Comparison of ENCODE assay signal across 17 mouse cellular contexts in the genomic region with DNA sequence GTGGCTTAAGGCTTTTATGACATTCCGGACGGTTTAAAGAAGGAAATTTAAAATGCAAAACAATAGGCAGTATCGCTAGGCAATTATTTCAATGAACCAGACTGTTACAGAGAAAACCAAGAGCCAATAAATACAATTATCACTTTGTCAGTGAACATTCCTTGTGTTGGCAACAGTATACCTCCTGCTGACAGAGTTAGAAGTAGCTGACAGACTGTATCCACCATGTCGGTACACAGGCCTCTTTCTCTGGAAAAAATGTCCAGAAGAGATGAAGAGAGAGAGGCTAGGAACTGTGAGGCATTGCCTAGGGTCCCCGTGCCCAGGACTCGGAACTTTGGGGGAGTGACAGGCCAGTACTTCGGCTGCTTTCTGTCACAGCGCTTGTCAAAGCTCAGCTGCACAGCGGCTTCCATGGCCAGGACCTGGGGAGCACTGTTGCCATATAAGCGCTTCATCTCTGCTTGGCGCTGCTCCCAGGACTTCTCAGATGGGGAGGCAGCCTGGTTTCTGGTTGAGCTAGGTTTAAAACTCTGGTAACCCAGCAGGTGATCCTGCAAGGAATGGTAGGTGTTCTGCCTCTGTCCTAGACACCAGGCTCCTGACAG.
DNase-seq lines count a peak whose midpoint lies in the region; ATAC-seq lines count a peak whose summit lies in the region.
"Had no signal": no experiment of that assay in that cellular context is flagged by ENCODE, and none has a peak within 500 bp of the region (broad histone marks: within the 10 kb centered on the region; RNA-seq: fewer than 3 reads in every experiment).

No protein-coding gene starts in this region.

- no peak overlapping the region for H3K4me2 ChIP-seq in forebrain, embryonic 14.5 days (ENCODE audit: low read length)
- H3K4me2 ChIP-seq in forebrain, embryonic 11.5 days (ENCODE audit: low read depth, low read length, severe bottlenecking), result no peak overlapping the region
- H3K4me2 ChIP-seq: embryonic facial prominence, embryonic 12.5 days; heart, embryonic 13.5 days; hindbrain, embryonic 15.5 days; liver, embryonic 11.5 days; midbrain, embryonic 11.5 days had no signal

- H3K9me3 ChIP-seq in forebrain, embryonic 14.5 days (replicated peaks; ENCODE audit: control insufficient read depth, low read length), result no peaks in the 10 kb centered on the region
- no peaks in the 10 kb centered on the region for H3K9me3 ChIP-seq in forebrain, embryonic 11.5 days (ENCODE audit: control insufficient read depth, low read length)
- H3K9me3 ChIP-seq: embryonic facial prominence, embryonic 12.5 days; heart, embryonic 13.5 days; hindbrain, embryonic 15.5 days had no signal

- peak; percentile 55; the same call in 1 of the 2 replicates for ATAC-seq in forebrain, embryonic 14.5 days
- no peak for ATAC-seq in forebrain, embryonic 11.5 days (replicated peaks; ENCODE audit: low FRiP score)

- H3K27ac ChIP-seq in forebrain, embryonic 14.5 days (ENCODE audit: low read depth, low read length), result no peak overlapping the region
- no peak overlapping the region for H3K27ac ChIP-seq in forebrain, embryonic 11.5 days (ENCODE audit: low read depth, low read length)
- H3K27ac ChIP-seq: embryonic facial prominence, embryonic 12.5 days; heart, embryonic 13.5 days; hindbrain, embryonic 15.5 days; macrophage had no signal

- WGBS in forebrain, embryonic 14.5 days, result 68% methylated on average over 11 of the region's 11 CpGs
- WGBS in forebrain, embryonic 11.5 days, result 82% methylated on average over 11 of the region's 11 CpGs

- peak; percentile 36 for DNase-seq in forebrain, embryonic 14.5 days (ENCODE audit: low spot score)
- DNase-seq in forebrain, embryonic 11.5 days (ENCODE audit: low spot score), result no peak
- peak; percentile 19 to 32 for DNase-seq in layer of hippocampus, postnatal 14 days (ENCODE audit: low spot score in 2 of 2)
- DNase-seq in layer of hippocampus, postnatal 25 days (ENCODE audit: extremely low spot score in 1 of 2, low spot score in 1 of 2), result no peak
- peak; percentile 38 to 43 for DNase-seq in cerebellum, adult 18-20 months
- peak; percentile 18 to 24 for DNase-seq in cerebellum, postnatal 36 days
- DNase-seq in thymus, postnatal 36 days, result no peak
- no peak for DNase-seq in heart, adult 8-10 months (ENCODE audit: low spot score)
- DNase-seq: kidney, adult 11 months; kidney, postnatal 10 days; lung, adult 2 months had no signal

- no peak overlapping the region for H3K9ac ChIP-seq in forebrain, embryonic 14.5 days (ENCODE audit: low read length)
- H3K9ac ChIP-seq in forebrain, embryonic 11.5 days (ENCODE audit: low read length), result no peak overlapping the region
- H3K9ac ChIP-seq: embryonic facial prominence, embryonic 12.5 days; heart, embryonic 13.5 days; hindbrain, embryonic 15.5 days had no signal

- H3K27me3 ChIP-seq in forebrain, embryonic 14.5 days (replicated peaks; ENCODE audit: control insufficient read depth, insufficient read depth, low read length), result no peaks in the 10 kb centered on the region
- no peaks in the 10 kb centered on the region for H3K27me3 ChIP-seq in forebrain, embryonic 11.5 days (ENCODE audit: control insufficient read depth, insufficient read depth, low read length)
- H3K27me3 ChIP-seq: embryonic facial prominence, embryonic 12.5 days; hindbrain, embryonic 15.5 days had no signal

- no peaks in the 10 kb centered on the region for H3K4me1 ChIP-seq in forebrain, embryonic 14.5 days (ENCODE audit: control insufficient read depth, insufficient read depth, low read length)
- no peaks in the 10 kb centered on the region for H3K4me1 ChIP-seq in forebrain, embryonic 11.5 days (replicated peaks; ENCODE audit: control insufficient read depth, insufficient read depth, low read length)
- H3K4me1 ChIP-seq: embryonic facial prominence, embryonic 12.5 days; heart, embryonic 13.5 days; hindbrain, embryonic 15.5 days had no signal

- H3K36me3 ChIP-seq in forebrain, embryonic 14.5 days (ENCODE audit: control insufficient read depth, insufficient read depth, low read length), result no peaks in the 10 kb centered on the region
- no peaks in the 10 kb centered on the region for H3K36me3 ChIP-seq in forebrain, embryonic 11.5 days (ENCODE audit: control insufficient read depth, insufficient read depth, low read length)
- H3K36me3 ChIP-seq: embryonic facial prominence, embryonic 12.5 days; heart, embryonic 13.5 days; hindbrain, embryonic 15.5 days had no signal

- H3K4me3 ChIP-seq in forebrain, embryonic 14.5 days (ENCODE audit: low read depth, low read length), result no peak overlapping the region
- no peak overlapping the region for H3K4me3 ChIP-seq in forebrain, embryonic 11.5 days (ENCODE audit: low read depth, low read length)
- H3K4me3 ChIP-seq: embryonic facial prominence, embryonic 12.5 days; heart, embryonic 13.5 days; hindbrain, embryonic 15.5 days had no signal

Comparison
In these comparisons a context has a peak if more than half of its experiments do, and no peak if none do; other contexts are left out.
1. DNase-seq: peak in forebrain, embryonic 14.5 days (single experiment), layer of hippocampus, postnatal 14 days (2 of 2), cerebellum, adult 18-20 months (2 of 2) and cerebellum, postnatal 36 days (2 of 2); none in forebrain, embryonic 11.5 days (single experiment), layer of hippocampus, postnatal 25 days (0 of 2), thymus, postnatal 36 days (0 of 2) and heart, adult 8-10 months (single experiment).